Mouse (Mus musculus): ENCODE results near the gene Phgr1.

Phgr1 gene

GRCm38 (mm10) chr2:118778418-118778817, 5.8 kb downstream of the Phgr1 start:
- intact Hi-C loops (cut with DNase I): no loop called here

- intact Hi-C loops (cut with DNase I): no loop called here
These were observed 6.5 kb downstream of the Phgr1 start for GRCm38 (mm10) chr2:118779065-118779464.

GRCm38 (mm10) chr2:118779504-118780480, 7.2 kb downstream of the Phgr1 start, which contains the start of gene Disp2:
Gene Disp2, plus strand, starts transcription at chr2:118779719.
- intact Hi-C loops (cut with DNase I): no loop called here

GRCm38 (mm10) chr2:118781115-118781514, 8.5 kb downstream of the Phgr1 start:
- intact Hi-C loops (cut with DNase I): no loop called here

DNA sequence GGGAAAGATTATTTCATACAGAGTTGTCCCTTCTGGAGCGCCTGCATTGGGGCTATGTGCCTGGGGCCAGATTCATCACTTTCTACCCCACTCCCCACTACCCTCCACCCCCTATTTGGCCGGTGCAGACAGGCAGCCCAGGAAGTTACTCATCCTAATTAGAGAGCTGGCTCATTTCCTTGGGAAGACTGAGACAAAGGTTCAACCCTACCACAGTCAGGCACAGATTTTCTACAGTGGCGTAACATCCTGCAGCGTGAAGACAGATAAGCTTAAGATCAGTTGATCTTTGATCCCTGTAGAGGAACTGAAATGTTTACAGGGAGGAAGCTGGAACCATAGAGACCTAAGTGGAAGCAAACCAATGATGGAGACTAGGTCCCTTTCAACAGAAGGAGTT, 9.7 kb downstream of the Phgr1 start:
- intact Hi-C loops (cut with DNase I): no loop called here

DNA sequence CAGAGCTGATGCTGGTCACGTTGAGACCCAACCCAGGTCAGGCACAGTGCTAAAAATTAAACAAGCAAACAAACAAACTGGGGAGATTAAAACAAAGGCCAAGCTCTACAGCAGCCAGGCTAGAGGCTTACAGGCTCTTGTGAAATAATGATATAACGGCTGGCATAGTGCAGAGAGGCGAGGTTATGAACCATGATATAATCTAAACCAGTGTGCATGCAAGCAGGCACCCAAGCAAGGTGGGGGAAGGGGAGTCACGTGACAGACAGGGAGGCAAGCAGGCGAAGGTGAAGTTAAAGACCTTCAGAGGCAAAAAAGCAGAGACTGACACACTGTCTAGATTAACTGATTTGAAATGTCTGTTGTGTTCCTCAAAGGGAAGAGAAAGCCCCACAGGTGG, 10.5 kb downstream of the Phgr1 start:
- intact Hi-C loops (cut with DNase I): no loop called here

DNA sequence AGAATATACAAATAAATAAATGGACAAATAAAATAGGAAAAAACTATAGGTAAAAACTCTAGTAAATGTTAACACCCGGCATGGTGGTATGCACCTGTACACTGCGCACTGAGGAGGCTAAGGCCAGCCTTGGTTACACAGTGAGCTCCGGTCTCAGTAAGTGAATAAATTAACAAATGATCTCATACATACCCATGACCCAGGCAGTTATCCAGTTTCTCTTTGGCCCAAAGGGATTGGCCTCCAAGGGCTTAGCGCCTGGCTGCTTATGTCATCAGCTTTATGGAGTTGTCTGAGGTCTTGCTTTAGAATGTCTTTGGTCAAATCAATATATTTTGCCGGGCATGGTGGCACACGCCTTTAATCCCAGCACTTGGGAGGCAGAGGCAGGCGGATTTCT, 11.1 kb downstream of the Phgr1 start:
- intact Hi-C loops (cut with DNase I): no loop called here

DNA sequence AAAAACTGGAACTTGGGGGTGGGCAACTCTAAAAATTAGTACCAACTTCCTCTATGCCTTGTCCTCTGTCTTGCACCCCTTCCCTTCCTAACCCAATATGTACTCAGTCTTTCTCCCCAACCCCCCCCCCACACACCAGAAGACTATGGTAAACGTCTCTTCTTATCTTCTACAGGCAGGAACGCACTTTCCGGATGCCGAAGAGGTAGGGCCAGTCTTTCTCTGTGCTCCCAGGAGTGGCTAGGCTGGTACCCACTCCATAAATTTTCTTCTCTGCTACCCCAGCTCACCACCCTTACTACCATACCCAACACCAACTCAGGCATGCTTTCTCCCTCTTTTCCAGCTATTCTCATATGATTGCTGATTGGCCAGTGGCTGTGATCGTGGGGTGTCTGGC, 14.0 kb downstream of the Phgr1 start:
- intact Hi-C loops (cut with DNase I): no loop called here

DNA sequence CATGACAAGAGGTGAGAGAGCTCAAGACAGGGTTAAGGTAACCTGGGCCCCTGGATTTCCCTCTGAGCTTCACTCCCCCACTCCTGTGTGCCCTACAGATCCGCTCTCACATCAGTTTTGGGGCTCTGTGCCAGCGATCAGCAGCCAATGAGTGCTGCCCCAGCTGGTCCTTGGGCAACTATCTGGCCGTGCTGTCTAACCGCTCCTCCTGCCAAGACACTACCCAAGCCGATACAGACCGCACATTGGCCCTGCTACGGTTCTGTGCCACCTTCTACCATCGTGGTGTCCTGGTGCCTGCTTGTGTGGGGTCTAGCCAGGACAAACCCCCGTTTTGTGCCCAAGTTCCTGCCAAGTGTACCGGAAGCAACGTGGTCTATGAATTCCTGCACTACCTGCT, 16.9 kb downstream of the Phgr1 start:
- intact Hi-C loops (cut with DNase I): no loop called here

- intact Hi-C loops (cut with DNase I): loop anchor here (5.0 kb wide), 2 partner anchors 52 to 92 kb away; no protein-coding TSS in a partner anchor
These were observed 17.6 kb downstream of the Phgr1 start for GRCm38 (mm10) chr2:118790221-118790550.

DNA sequence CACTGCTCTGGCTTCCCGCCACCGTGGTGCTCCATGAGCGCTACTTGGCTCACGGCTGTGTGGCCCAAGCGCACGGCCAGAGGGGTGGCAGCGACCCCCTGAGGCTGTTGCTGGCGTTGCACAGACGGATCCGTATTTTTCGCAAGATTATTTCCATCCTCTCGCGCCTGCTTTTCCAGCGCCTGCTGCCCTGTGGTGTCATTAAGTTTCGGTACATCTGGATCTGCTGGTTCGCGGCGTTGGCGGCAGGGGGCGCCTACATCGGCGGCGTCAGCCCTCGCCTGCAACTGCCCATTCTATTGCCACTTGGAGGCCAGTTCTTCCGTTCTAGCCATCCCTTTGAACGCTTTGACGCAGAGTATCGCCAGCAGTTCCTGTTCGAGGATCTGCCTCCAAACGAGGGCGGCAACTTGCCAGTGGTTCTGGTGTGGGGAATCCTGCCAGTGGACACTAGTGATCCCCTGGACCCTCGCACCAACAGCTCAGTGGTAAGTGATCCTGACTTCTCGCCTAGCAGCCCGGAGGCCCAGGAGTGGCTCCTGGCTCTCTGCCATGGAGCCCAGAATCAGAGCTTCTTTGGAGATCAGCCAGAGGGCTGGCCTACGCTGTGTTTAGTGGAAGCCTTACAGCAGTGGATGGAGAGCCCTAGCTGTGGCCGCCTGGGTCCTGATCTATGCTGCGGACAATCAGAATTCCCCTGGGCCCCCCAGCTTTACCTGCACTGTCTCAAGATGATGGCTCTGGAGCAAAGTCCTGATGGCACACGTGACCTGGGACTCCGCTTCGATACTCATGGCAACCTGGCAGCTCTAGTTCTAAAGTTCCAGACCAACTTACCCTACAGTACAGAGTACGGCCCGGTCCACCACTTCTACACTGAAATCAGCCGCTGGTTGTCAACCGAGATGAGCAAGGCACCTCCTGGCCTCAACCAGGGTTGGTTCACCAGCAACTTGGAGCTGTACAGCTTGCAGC, 18.3 kb downstream of the Phgr1 start:
- intact Hi-C loops (cut with DNase I): loop anchor here (5.0 kb wide), 2 partner anchors 51 to 91 kb away; no protein-coding TSS in a partner anchor

- intact Hi-C loops (cut with DNase I): loop anchor here (5.0 kb wide), 2 partner anchors 51 to 91 kb away; no protein-coding TSS in a partner anchor
These were observed 19.2 kb downstream of the Phgr1 start for GRCm38 (mm10) chr2:118791591-118792258.

DNA sequence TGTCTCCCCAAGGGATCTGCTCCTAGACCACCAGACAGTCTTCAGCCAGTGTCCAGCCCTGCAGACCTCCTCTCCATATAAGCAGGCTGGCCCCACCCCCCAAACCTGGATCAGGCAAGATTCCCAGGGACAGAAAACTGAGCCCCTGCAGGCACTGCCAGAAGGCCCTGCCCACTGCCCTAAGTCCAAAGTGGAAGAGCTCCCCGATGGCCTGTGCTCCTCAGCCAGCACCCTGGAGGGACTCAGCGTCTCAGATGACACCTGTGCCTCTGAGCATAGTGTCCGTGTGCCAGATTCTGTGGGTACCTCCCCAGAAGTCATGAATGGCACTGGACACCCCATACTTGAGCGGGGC, 19.7 kb downstream of the Phgr1 start:
- intact Hi-C loops (cut with DNase I): loop anchor here (5.0 kb wide), 2 partner anchors 50 to 90 kb away; no protein-coding TSS in a partner anchor

GRCm38 (mm10) chr2:118793636-118794035, 21.1 kb downstream of the Phgr1 start:
- intact Hi-C loops (cut with DNase I): loop anchor here (5.0 kb wide), 2 partner anchors 49 to 89 kb away; no protein-coding TSS in a partner anchor

GRCm38 (mm10) chr2:118802542-118803118, 30.1 kb downstream of the Phgr1 start:
- intact Hi-C loops (cut with DNase I): no loop called here

- intact Hi-C loops (cut with DNase I): no loop called here
These were observed 31.9 kb downstream of the Phgr1 start for GRCm38 (mm10) chr2:118804474-118804873.

DNA sequence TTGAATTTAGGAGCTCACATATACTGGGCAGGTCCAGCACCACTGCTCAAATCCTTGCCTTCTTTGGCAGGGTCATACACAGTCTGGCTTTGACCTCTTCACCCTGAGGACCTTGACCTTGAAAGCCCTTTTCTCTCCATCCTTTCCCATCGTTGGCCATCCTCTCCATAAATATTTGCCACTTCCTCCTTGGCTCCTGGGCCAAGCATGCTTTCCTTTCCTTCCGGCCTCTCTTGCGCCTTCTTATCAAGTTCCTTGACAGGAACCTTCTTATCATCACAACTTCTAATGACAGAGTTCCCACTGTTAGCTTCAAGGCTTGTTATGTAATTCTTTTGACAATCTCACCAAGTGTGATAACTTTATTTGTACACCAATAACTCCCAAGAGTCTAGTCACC, 32.6 kb downstream of the Phgr1 start:
- intact Hi-C loops (cut with DNase I): no loop called here

GRCm38 (mm10) chr2:118805756-118806155, 33.2 kb downstream of the Phgr1 start:
- intact Hi-C loops (cut with DNase I): no loop called here

DNA sequence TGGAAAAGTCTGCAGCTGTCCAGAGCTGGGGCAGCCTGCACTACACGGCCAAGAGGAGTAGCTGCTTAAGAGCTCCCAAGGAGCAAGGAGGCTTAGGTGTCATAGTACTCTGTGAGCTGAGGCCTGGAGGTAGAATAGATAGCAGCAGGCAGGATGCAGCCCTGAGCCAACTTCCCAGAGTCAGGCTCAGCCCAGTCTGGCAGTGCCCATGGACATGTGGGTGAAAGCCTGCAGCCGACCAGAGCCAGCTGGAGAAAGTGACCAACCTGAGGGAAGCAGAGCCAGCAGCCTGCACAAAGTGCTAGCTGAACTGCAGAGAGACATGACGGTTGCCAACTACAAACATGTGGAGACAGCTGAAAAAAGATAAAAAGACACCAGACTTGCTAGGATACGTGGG, 34.3 kb downstream of the Phgr1 start:
- intact Hi-C loops (cut with DNase I): no loop called here

GRCm38 (mm10) chr2:118810861-118811260, 38.3 kb downstream of the Phgr1 start:
- intact Hi-C loops (cut with DNase I): no loop called here

- intact Hi-C loops (cut with DNase I): no loop called here
These were observed 40.2 kb downstream of the Phgr1 start for GRCm38 (mm10) chr2:118812724-118813123.
